Mouse (Mus musculus) mouse embryonic stem cell (cell line): ENCODE data around the gene Sirt6.
"Not testable (repeated sequence)": the region's sequence is repeated elsewhere in the genome, so short reads cannot be mapped to it uniquely, and the experiment has no call there.

ENCODE experiments used
- in situ Hi-C, 2 experiments: fragments of 300-500 bp; cut with MboI; formaldehyde crosslinking; loops; 1 replicate in 1 of 2; 3 replicates in 1 of 2; pipeline ENCODE4 v1.14.3; 2019 to 2020; ENCODE audit warnings: low sequenced_read_pairs in 2 of 2, low pct_unique_long_range_greater_than_20kb in 1 of 2, mixed read lengths in 1 of 2; ENCODE audit not compliant: unreplicated experiment in 1 of 2

Sirt6 gene

GRCm38 (mm10) chr10:81626994-81627835 lies at the start of gene Sirt6:
Sirt6 (minus strand) TSS chr10:81627797.
- in situ Hi-C loops, result no loop called here

GRCm38 (mm10) chr10:81656174-81656573 lies 28.6 kb upstream of the Sirt6 start:
- in situ Hi-C loops, result no loop called here

- in situ Hi-C loops, result no loop called here
Measured at GRCm38 (mm10) chr10:81655178-81655577, 27.6 kb upstream of the Sirt6 start.

- in situ Hi-C loops, result not testable (repeated sequence)
Measured at GRCm38 (mm10) chr10:81648803-81649775, 21.5 kb upstream of the Sirt6 start, which contains the start of gene Gm10778. Gm10778 (plus strand) TSS chr10:81649059.

GRCm38 (mm10) chr10:81646015-81646555 lies 18.5 kb upstream of the Sirt6 start:
- in situ Hi-C loops, result no loop called here

- in situ Hi-C loops, result no loop called here
Measured at GRCm38 (mm10) chr10:81645391-81645790, 17.8 kb upstream of the Sirt6 start.

- in situ Hi-C loops, result no loop called here
Measured at GRCm38 (mm10) chr10:81644716-81645115, 17.1 kb upstream of the Sirt6 start.

- in situ Hi-C loops, result no loop called here
Measured at GRCm38 (mm10) chr10:81644162-81644561, 16.6 kb upstream of the Sirt6 start.

- in situ Hi-C loops, result no loop called here
Measured at GRCm38 (mm10) chr10:81643449-81644055, 16.0 kb upstream of the Sirt6 start.

- in situ Hi-C loops, result no loop called here
Measured at GRCm38 (mm10) chr10:81642648-81643448, 15.3 kb upstream of the Sirt6 start.

- in situ Hi-C loops, result no loop called here
Measured at GRCm38 (mm10) chr10:81641978-81642647, 14.5 kb upstream of the Sirt6 start.

GRCm38 (mm10) chr10:81641566-81641965 lies 14.0 kb upstream of the Sirt6 start:
- in situ Hi-C loops, result no loop called here

- in situ Hi-C loops, result not testable (repeated sequence)
Measured at GRCm38 (mm10) chr10:81640825-81641224, 13.2 kb upstream of the Sirt6 start.

GRCm38 (mm10) chr10:81638101-81638500 lies 10.5 kb upstream of the Sirt6 start:
- in situ Hi-C loops, result no loop called here

GRCm38 (mm10) chr10:81636338-81636737 lies 8.7 kb upstream of the Sirt6 start:
- in situ Hi-C loops, result no loop called here

GRCm38 (mm10) chr10:81633253-81634099 lies 5.9 kb upstream of the Sirt6 start:
- in situ Hi-C loops, result no loop called here
